Mouse (Mus musculus): ENCODE data around the gene Adssl1. TPM values are rescaled to one million over a fixed set of nuclear protein-coding genes. Genes with fewer than 3 reads are reported as not detected.

Gene Adssl1
- total and polyA plus RNA-seq, 3 experiments: 58.2 to 63.9 TPM; not detected in 1

- TF ChIP-seq ELF1 (IDR thresholded peaks at IDR 0.05; ENCODE audit: low read depth, low read length) (peak; percentile 49; the same call in 1 of the 2 replicates), ZC3H11A (IDR thresholded peaks at IDR 0.05; ENCODE audit: low read depth, low read length) (no peak), MYB (IDR thresholded peaks at IDR 0.05; ENCODE audit: low read depth, low read length) (no peak), SMC3 (IDR thresholded peaks at IDR 0.05; ENCODE audit: low read depth, low read length) (peak; percentile 33), CTCF (IDR thresholded peaks at IDR 0.05 in 2 of 3, conservative IDR thresholded peaks at IDR 0.05 in 1 of 3; ENCODE audit: control insufficient read depth in 1 of 3, insufficient read depth in 1 of 3, low read depth in 2 of 3, low read length in 3 of 3, poor library complexity in 1 of 3, severe bottlenecking in 1 of 3) (peak in 1 of 3 experiments; percentile 57; a peak in 2 of 6 replicates), SIN3A (IDR thresholded peaks at IDR 0.05; ENCODE audit: low read length) (no peak), MYC (IDR thresholded peaks at IDR 0.05; ENCODE audit: low read depth, low read length) (no peak), UBTF (IDR thresholded peaks at IDR 0.05; ENCODE audit: borderline replicate concordance, insufficient read depth, low read depth, low read length) (no peak), RAD21 (IDR thresholded peaks at IDR 0.05; ENCODE audit: low read depth, low read length) (no peak; the same call in 1 of the 2 replicates), ZKSCAN1 (IDR thresholded peaks at IDR 0.05; ENCODE audit: low read depth, low read length) (no peak), JUND (IDR thresholded peaks at IDR 0.05; ENCODE audit: low read depth, low read length) (no peak), TBP (IDR thresholded peaks at IDR 0.05; ENCODE audit: low read depth, low read length) (no peak)
- H3K79me2 ChIP-seq (ENCODE audit: control insufficient read depth, insufficient read depth, low read length, poor library complexity): no peaks in the 10 kb centered on the region
- H3K27ac ChIP-seq (ENCODE audit: control insufficient read depth, low read depth, low read length): no peak overlapping the region
- H3K4me3 ChIP-seq (ENCODE audit: control insufficient read depth in 1 of 2, insufficient read depth in 1 of 2, low read depth in 2 of 2, low read length in 2 of 2): no peak overlapping the region
- H3K27me3 ChIP-seq (ENCODE audit: control insufficient read depth in 1 of 2, insufficient read depth in 2 of 2, low read length in 2 of 2): 0 out of 4 replicates have a peak, but pooled peaks cover 0 to 3% of the 10 kb centered on the region in 2 experiments
- peak; percentile 48 for DNase-seq (ENCODE audit: low read depth, low spot score)
- H3K36me3 ChIP-seq (ENCODE audit: control insufficient read depth in 1 of 2, insufficient read depth in 2 of 2, low read length in 2 of 2): peaks cover 0 to 7% of the 10 kb centered on the region in 2 experiments; a peak in 2 of 4 replicates
- no peak overlapping the region for H3K9ac ChIP-seq (ENCODE audit: control insufficient read depth, low read depth, low read length, poor library complexity, severe bottlenecking)
- peaks cover 9% of the 10 kb centered on the region in 2 experiments; a peak in 3 of 4 replicates for H3K4me1 ChIP-seq (ENCODE audit: control insufficient read depth in 1 of 2, insufficient read depth in 2 of 2, low read length in 2 of 2)
- H3K9me3 ChIP-seq (replicated peaks; ENCODE audit: insufficient read depth, low read length): no peaks in the 10 kb centered on the region
Observed at GRCm38 (mm10) chr12:112571064-112571463, 48.8 kb upstream of the Adssl1 start.

- no peak overlapping the region for H3K4me3 ChIP-seq (ENCODE audit: control insufficient read depth in 1 of 2, insufficient read depth in 1 of 2, low read depth in 2 of 2, low read length in 2 of 2)
- no peaks in the 10 kb centered on the region for H3K9me3 ChIP-seq (replicated peaks; ENCODE audit: insufficient read depth, low read length)
- peaks cover 9 to 19% of the 10 kb centered on the region in 2 experiments; a peak in 3 of 4 replicates for H3K4me1 ChIP-seq (ENCODE audit: control insufficient read depth in 1 of 2, insufficient read depth in 2 of 2, low read length in 2 of 2)
Observed at GRCm38 (mm10) chr12:112575274-112575986, 44.4 kb upstream of the Adssl1 start.

More at GRCm38 (mm10) chr12:112575274-112575986, 44.4 kb upstream of the Adssl1 start:
- Histone ChIP-seq H3K27me3 (ENCODE audit: control insufficient read depth in 1 of 2, insufficient read depth in 2 of 2, low read length in 2 of 2) (no peaks in the 10 kb centered on the region), H3K9ac (ENCODE audit: control insufficient read depth, low read depth, low read length, poor library complexity, severe bottlenecking) (no peak overlapping the region; the same call in 1 of the 2 replicates), H3K27ac (ENCODE audit: control insufficient read depth, low read depth, low read length) (no peak overlapping the region), H3K36me3 (ENCODE audit: control insufficient read depth in 1 of 2, insufficient read depth in 2 of 2, low read length in 2 of 2) (peaks cover 0 to 7% of the 10 kb centered on the region in 2 experiments; a peak in 2 of 4 replicates), H3K79me2 (ENCODE audit: control insufficient read depth, insufficient read depth, low read length, poor library complexity) (no peaks in the 10 kb centered on the region)
- TF ChIP-seq HCFC1 (IDR thresholded peaks at IDR 0.05; ENCODE audit: low read depth, low read length): 0 out of 2 replicates have a peak, but pooled peaks have one; percentile 42
- peak; percentile 33; the same call in 1 of the 2 replicates for TF ChIP-seq RCOR1 (IDR thresholded peaks at IDR 0.05; ENCODE audit: low read depth, low read length)
- no peak for TF ChIP-seq MEF2A (IDR thresholded peaks at IDR 0.05; ENCODE audit: extremely low read depth, insufficient replicate concordance, low read depth, low read length, poor library complexity, severe bottlenecking)
- peak; percentile 61; the same call in 1 of the 2 replicates for TF ChIP-seq MYC (IDR thresholded peaks at IDR 0.05; ENCODE audit: low read depth, low read length)
- TF ChIP-seq MXI1 (IDR thresholded peaks at IDR 0.05; ENCODE audit: low read depth, low read length): 0 out of 2 replicates have a peak, but pooled peaks have one; percentile 1
- TF ChIP-seq CHD2 (IDR thresholded peaks at IDR 0.05; ENCODE audit: low read length): no peak
- 0 out of 2 replicates have a peak, but pooled peaks have one; percentile 12 for TF ChIP-seq TBP (IDR thresholded peaks at IDR 0.05; ENCODE audit: low read depth, low read length)
- 0 out of 2 replicates have a peak, but pooled peaks have one; percentile 8 for TF ChIP-seq MAFK (IDR thresholded peaks at IDR 0.05; ENCODE audit: borderline replicate concordance, low read depth, low read length)
- TF ChIP-seq ZKSCAN1 (IDR thresholded peaks at IDR 0.05; ENCODE audit: low read depth, low read length): peak; percentile 39; the same call in 1 of the 2 replicates
- TF ChIP-seq ELF1 (IDR thresholded peaks at IDR 0.05; ENCODE audit: low read depth, low read length): peak; percentile 31; the same call in 1 of the 2 replicates
- peak; percentile 41; the same call in 1 of the 2 replicates for TF ChIP-seq SIN3A (IDR thresholded peaks at IDR 0.05; ENCODE audit: low read length)
- peak; percentile 91 for TF ChIP-seq MAZ (IDR thresholded peaks at IDR 0.05; ENCODE audit: low read depth, low read length)
- TF ChIP-seq ZC3H11A (IDR thresholded peaks at IDR 0.05; ENCODE audit: low read depth, low read length): peak; percentile 1; the same call in 1 of the 2 replicates
- no peak for TF ChIP-seq POLR2AphosphoS2 (IDR thresholded peaks at IDR 0.05; ENCODE audit: low read length)
- 0 out of 2 replicates have a peak, but pooled peaks have one; percentile 27 for TF ChIP-seq NELFE (IDR thresholded peaks at IDR 0.05; ENCODE audit: low read depth, low read length)
- peak; percentile 62 for DNase-seq (ENCODE audit: low read depth, low spot score)
